Mouse (Mus musculus): ENCODE results near the gene Cyp4f15.
"Not testable (repeated sequence)": the region's sequence is repeated elsewhere in the genome, so short reads cannot be mapped to it uniquely, and the experiment has no call there.

GRCm38 (mm10) chr17:32710541-32710940 lies 25.1 kb downstream of the Cyp4f15 start:
- TF ChIP-seq UBTF (IDR thresholded peaks at IDR 0.05; ENCODE audit: borderline replicate concordance, insufficient read depth, low read depth, low read length); MAFK (IDR thresholded peaks at IDR 0.05; ENCODE audit: borderline replicate concordance, low read depth, low read length); CTCF (IDR thresholded peaks at IDR 0.05 in 2 of 3, conservative IDR thresholded peaks at IDR 0.05 in 1 of 3; ENCODE audit: control insufficient read depth in 1 of 3, insufficient read depth in 1 of 3, low read depth in 2 of 3, low read length in 3 of 3, poor library complexity in 1 of 3, severe bottlenecking in 1 of 3); SMC3 (IDR thresholded peaks at IDR 0.05; ENCODE audit: low read depth, low read length): not testable (repeated sequence)
